Mouse (Mus musculus): ENCODE measurements around the gene Syt8.
A peak's percentile ranks its signal among the peaks of the same experiment; 100 is the strongest.

The Syt8 gene

DNA sequence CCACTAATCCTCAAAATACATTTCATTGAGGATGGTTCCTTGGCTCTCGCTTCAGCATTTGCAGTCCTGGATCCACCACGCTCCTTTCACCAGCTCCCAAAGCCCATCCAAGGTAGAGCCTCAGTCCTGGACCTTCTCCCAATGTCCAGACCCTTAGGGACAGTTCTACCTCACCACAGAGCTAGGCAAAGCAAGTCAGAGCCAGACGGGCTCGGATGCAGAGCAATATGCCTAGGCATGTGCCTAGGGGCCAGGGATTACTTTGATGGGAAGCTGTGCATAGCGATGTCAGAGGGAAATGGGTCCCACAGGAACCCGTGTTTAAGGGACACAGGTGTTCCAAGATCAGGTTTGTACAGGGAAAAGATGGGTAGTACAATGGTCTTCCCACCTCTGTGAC is 10.7 kb downstream of the Syt8 start:
- no peak for DNase-seq (ENCODE audit: low spot score in 2 of 2)

DNA sequence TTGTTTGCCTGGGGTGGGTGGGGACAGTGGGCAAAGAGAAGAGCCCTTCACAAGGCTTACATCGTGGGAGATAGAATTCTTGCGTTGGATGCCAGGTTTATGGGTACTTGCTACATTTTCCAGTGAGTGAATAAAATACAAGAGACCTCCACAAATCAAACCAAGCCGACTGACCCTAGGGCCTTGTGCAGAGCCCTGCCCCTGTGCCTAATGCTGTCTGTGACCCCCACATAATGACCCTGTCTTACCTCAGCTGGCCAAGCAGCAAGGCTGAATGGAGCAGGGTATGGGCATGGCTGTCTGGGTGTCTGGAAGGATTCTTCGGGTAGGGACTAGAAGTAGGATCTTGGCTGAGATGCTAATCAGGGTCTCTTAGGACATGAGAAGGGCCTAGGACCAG is 11.6 kb downstream of the Syt8 start:
- peak in 1 of 2 experiments; percentile 14 for DNase-seq (ENCODE audit: low spot score in 2 of 2)

DNA sequence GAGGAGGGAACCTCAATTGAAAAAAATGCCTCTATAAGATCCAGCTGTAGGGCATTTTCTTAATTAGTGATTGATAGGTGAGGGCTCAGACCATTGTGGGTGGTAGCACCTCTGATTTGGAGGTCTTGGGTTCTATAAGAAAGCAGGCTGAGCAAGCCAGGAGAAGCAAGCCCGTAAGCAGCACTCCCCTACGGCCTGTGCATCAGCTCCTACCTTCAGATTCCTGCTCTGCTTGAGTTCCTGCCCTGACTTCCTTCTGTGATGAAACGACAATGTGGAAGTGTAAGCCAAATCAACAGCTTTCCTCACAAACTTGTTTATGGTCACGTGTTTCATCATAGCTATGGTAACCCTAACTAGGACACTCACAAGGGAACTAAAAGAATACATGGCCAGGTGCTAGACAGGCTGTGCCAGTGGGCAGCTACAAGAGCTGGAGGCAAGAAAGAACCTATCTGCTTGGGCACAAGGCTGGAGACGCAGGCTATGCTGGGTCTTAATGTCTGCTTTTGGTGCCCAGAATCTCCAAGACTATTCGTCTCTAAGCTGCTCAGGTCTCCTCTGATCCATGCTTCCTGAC is 14.5 kb downstream of the Syt8 start:
- DNase-seq (ENCODE audit: low spot score in 2 of 2): peak in 1 of 2 experiments; percentile 5

DNA sequence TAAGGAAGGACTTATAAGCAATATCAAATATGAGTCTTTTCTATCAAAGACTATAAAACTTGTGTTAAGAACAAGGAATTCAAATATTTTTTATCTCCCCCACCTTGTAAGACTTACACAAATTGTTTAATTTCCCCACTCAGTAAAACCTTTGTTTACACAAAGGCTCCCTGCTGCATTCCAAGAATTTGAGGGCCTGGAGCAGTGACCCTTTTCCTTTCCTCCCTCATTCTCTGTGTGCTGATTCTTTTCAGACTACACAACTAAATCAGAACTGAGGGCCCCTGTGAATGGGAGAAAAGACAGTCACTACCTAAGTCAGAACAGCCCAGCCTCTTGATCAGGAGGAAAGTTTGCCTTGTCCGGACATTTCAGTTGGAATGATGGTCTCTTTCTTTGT is 20.1 kb downstream of the Syt8 start:
- DNase-seq (ENCODE audit: low spot score in 2 of 2): no peak

DNA sequence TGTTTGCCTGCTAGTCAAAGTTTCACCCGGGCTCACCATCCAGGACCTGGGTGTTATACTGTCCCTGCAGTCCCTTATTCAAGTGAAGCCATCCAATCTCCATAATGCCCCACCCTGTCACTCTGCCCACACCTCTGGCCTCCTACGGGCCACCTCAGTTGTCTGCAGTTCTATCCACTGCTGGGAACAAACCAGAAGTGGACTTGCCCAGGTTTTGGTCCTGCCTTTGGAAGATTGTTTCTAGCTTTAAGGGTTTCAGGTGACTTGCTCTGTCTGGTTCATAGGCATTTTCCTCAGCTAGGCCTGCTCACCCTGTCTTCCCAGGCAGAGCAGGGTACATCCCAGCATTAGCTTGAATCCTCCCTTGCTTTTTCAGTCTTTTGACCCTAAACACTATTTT is 20.6 kb downstream of the Syt8 start:
- no peak for DNase-seq (ENCODE audit: low spot score in 2 of 2)

DNA sequence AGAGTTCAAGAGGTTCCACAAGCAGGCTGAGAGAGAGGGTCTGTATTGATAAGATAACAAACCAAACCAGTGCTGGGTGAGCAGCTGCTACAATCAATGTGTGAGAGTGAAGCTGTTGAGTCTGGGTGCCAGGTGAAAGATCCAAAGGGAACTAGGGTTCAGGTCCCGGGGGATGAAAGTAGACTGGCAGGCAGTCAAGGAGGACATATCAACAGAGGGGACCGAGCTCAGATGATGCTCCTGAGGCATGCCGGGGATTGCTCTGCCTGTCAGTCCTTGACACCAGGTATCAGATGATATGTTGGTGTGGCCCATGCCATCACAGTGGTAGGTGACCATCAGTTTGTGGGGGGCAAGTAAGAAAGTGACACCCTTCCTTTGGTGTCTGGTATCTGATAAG is 22.2 kb downstream of the Syt8 start:
- no peak for DNase-seq (ENCODE audit: low spot score in 2 of 2)

DNA sequence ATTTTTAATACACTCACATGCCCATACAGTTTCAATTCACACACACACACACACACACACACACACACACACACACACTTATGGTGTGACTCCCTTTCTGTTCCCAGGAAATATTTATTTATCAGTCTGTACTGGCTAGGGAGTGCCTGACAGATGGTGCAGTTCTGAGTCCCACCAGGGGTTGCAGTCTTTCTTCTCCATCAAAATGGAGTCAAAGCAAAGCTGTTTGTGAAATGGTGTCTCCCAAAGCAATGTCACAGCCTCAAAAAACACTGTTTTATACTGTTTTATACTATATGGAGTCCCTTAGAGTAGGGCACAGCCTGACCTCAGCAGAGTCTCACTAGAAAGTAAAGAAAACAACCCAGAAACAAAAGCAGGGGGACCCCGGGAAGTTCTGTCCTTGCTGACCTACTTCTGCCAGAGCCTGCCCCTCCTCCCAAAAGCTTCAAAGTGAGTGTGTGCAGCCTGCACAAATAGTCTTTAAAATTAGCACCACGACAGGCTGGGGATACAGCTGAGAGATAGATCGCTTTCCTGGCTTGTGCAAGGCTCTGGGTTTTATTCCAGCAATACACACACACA is 22.7 kb downstream of the Syt8 start:
- DNase-seq (ENCODE audit: low spot score in 2 of 2): peak in 1 of 2 experiments; percentile 47

DNA sequence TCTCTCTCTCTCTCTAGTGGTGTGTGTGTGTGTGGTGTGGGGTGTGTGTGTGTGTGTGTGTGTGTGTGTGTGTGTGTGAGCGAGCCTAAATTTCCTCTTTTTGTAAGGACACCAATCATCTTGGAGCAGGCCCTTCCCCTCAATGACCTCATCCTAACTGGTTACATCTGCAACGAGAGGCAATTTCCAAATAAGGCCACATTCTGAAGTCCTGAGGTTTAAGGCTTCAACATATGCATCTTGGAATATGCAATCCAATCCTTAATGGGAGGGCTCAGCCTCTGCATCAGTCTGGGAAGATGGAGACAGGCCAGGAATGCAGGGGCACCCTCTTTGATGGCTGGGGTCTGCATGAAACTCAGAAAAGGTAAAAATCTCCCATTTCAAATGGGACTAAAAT is 23.4 kb downstream of the Syt8 start:
- DNase-seq (ENCODE audit: low spot score in 2 of 2): no peak

DNA sequence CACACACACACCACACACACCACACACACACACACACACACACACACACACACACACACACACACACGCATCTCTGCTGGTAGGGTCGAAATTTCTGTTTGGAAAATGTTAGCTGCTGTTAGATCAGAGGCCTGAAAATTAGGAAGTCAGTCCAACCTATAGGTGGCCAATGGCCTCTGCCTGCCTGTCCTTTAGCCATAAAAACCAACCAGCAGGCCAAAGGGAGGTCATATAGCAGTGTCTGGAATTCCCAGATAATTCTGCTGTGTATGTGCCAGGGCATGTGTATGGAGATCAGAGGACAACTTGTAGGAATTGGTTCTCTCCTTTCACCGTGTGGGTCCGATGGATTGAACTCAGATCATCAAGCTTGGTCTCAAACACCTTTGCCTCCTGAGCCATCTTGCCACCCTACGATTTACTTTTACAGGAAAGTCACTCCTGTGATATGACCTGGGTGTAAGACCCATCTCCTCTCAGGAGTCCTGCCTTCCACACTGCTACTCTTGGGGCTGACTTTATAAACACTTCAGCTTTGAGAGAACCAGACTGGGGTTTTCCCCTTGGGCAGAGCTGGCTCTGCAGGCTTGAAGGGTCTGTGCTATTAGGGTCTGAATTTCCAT is 24.1 kb downstream of the Syt8 start:
- DNase-seq (ENCODE audit: low spot score in 2 of 2): no peak

DNA sequence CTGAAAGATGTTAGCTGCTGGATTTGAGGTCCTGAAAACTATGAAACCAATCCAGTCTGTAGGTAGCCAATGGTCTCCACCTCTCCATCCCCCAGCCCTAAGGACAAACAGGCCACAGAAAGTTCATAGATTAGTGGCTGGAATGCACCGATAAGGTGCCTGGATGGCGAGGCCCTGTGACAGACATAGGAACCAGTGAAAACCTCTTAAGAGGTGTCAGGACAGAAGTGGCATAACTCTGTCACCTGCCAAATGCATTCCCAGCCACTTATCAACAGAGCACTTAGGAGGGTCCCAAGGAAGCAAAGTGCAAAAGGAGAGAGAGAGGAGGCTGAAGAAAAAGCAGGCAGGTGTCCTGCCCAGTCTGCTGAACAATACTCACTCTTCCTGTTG is 24.6 kb downstream of the Syt8 start:
- no peak for DNase-seq (ENCODE audit: low spot score in 2 of 2)

DNA sequence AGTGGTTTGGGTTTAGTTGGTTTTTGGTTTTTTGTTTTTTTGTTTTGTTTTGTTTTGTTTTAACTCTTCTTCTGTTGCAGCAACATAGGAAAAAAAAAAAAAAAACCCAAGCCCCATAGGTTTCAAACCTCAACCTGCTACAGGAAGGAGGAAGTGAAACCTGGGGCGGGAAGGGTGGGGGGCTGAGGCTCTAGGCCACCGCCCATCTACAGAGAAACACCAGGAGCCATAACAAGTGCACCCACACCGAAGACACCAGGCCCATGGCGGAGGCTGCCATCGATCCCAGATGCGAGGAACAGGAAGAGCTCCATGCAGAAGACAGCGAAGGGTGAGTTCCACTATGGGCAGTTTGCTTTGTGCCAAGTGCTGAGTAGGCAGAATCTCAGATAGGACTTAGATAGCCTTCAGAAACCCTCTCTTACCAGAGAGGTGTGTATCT is 26.0 kb downstream of the Syt8 start, which contains the start of gene Lsp1:
TSS of gene Lsp1 (plus strand) at position 174 of the 442 bp plus-strand sequence.
- DNase-seq (ENCODE audit: low spot score in 2 of 2): no peak

DNA sequence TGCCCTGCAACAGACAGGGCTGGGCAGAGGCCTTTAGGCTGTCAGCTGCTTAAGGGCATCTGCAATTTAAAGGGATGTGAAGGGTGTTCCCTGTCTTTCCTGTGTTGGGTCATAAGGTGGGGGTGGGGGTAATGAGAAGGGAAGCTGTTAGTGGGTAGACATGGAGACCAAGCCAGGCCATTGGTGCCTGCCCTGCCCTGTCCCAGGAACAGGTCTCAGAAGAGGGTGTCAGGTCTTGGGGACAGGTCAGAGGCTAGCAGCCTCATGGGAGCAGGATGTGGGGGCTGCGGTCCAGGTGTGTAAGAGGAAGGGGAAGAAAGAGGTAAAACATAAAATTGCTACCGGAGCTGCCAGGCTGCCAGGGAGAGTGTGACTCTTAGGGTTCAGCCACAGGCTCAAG is 26.8 kb downstream of the Syt8 start:
- no peak for DNase-seq (ENCODE audit: low spot score in 2 of 2)

DNA sequence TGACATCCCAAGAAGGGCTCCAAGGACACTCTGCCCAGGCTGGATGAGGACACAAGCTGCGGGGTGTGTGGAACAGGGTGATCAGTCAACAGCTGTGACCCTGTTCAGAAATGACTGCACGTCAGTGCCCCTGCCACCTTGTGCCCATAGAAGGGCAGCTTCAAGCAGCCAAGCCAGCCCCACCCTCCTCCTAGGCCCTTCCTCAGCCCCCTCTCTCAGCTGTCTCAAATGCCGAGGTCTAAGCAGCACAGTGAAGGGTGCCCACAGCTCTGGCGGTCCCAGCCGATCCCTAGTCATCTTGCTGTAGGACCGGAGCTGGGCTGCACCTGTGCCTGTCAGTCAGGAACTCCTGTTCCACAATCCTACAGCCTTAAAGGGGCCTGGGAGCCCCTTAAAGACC is 27.5 kb downstream of the Syt8 start:
- no peak for DNase-seq (ENCODE audit: low spot score in 2 of 2)

DNA sequence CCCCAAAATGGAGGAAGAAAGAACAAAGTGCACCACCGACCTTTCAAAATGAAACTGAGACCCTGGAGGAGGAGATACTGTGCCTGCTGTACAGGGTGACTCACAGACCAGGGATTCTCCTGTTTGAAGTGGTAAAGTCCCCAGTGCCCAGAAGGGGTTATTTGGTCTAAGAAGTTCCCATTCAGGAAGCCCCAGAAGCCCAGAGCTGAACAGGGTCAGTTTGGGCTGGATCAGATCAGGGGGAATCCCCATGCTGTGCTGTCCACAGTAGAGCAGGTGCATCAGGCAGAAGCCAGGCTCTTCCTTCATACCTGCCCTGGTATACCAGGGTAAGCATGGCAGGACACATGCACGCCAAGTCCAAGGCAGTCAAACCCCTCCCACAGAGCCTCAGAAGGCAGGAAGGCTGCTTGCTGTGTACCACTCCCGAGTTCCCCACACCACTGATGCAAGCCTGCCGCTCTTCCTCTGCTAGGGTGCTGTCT is 28.0 kb downstream of the Syt8 start:
- DNase-seq (ENCODE audit: low spot score in 2 of 2): no peak

DNA sequence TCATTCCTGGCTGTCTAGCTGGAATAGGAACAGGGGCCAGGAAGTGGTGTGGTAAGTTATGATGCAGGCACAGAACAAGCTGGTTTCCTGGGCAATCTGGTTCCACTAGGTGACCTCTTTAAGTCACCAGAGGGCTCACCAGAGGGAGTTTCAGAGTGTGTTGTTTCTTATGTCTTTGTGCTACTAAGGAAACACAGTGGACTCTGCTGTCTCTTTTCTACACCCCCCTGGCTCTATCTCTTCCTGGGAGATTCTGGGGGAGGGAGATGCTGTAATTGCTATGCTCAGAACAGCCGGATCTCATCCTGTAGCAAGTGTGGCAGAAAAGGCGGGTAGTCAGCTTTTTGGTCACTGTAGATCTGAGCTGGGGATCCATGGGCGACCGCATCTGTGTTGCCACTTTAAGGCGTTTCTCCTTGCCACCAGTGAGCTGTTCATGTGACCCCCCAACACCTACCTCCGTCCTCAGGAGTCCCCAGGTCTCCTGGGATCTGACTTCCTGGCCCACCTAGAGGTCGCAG is 35.6 kb downstream of the Syt8 start:
- DNase-seq (ENCODE audit: low spot score in 2 of 2): no peak

DNA sequence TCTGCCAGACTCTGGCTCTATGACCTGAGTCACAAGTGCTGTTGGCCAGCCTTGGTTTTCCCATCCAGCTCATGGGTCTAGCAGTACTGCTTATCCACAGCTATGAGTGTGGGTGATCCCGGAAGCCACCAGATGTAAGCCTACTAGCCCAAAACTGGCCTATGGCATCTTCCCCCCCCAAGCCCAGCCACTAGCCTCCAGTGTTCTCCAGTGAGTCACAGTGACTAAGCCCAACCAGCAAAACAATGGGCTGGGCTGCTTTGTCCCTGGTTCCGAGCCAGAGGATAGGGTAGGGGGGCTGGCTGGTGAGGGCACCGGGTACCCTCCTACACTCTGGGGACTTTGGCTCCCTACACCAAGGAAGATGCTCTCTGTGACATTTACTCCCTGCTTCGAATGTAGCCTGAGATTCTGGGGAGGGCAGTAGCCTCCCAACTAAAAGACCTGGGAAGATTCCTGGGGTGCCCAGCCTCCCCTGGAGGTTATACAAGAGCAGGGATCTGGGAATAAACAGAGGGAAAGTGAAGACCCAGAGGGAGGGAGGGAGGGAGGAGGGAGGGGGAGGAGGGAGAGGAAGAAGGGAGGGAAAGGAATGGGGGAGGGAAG is 36.3 kb downstream of the Syt8 start:
- peak in 1 of 2 experiments; percentile 38 for DNase-seq (ENCODE audit: low spot score in 2 of 2)

DNA sequence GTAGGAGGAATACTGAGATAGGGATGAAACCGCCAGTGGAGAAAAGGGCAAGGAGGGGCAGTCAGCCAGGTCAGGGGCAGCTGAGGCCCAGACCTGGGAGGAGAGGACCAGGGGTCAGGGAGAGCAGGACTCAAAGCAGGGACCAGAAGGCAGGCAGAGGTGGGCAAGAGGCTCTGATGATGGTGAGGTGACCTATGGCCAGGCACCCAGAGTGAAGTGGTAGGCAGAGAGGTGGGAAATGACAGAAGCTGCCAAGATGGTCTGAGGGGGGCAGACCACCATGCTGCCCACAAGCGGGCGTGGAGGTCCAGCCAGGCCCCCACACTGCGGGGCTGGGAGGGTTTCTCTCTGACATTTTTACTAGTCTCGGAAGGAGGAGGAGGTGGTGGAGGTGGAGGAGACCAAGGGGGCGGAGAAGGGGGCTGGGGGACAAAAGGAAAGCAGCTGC is 36.8 kb downstream of the Syt8 start:
- DNase-seq (ENCODE audit: low spot score in 2 of 2): no peak

DNA sequence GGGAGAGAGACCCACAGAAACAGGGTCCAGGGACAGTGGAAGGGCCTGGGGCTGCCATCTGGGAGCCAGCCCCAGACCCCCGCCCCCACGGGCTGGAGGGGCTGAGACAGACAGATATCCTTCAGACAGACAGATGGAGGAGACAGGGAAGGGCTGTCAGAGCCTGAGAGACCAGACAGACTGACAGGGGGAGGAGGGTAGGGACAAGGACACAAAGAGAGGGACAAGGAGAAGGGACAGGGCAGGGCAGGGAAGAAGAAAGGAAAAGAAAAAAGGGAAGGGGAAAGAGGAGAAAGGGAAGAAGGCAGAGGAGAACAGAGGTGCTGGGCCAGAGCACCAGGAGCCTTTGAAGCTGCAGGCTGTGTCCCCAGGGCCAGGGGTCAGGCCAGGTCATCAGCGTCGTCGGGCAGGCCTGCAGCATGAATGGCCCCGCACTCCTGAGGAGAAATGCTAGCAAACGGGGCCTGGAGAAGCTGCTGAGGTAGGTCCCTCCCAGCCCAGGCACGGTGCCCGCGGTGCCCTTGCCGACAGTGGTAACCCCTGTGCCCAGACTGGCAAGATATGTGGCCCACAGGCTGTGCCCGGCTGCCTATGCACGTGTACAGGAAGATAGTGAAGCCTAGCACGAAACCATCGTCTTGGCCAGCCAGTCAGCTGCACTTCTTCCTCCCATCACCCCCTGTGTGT is 37.4 kb downstream of the Syt8 start:
- DNase-seq (ENCODE audit: low spot score in 2 of 2): no peak

DNA sequence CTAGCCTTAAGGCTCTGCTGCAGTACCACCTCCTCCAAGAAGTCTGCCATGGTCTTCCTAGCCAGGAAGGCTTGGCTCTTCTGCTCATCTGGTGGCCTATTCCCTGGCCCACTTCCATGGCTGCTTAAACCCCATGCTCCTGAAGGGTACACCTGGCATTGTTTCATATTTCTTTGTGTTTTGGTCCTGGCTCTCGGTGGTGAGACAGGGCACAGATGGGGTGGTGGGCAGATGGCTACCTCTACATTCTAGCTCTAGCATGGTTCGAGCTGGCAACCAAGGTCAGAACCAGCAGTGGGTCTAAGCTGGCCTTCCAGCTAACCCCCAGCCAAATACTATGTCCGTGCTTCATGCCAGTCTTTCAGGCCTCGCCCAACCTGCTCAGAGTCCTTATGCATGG is 38.3 kb downstream of the Syt8 start:
- no peak for DNase-seq (ENCODE audit: low spot score in 2 of 2)

DNA sequence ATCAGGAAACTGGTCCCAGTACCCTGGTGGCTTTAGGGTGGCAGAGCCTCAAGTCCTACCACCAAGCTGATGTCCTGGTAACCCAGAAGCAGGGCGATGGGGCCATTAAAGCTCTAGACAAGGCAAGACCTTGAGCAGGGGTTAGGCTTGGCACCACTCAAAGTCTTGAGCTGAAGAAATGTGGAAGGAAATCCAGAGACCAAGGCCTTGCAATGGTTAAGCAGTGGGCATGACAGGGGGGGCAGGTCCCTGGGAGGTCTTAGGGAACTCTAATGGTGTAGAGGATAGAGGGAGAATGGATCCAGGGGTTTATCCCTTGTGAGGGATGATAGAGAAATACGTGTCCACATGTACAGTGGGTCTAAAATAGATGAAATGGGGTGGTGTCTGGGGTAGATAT is 38.8 kb downstream of the Syt8 start:
- no peak for DNase-seq (ENCODE audit: low spot score in 2 of 2)

DNA sequence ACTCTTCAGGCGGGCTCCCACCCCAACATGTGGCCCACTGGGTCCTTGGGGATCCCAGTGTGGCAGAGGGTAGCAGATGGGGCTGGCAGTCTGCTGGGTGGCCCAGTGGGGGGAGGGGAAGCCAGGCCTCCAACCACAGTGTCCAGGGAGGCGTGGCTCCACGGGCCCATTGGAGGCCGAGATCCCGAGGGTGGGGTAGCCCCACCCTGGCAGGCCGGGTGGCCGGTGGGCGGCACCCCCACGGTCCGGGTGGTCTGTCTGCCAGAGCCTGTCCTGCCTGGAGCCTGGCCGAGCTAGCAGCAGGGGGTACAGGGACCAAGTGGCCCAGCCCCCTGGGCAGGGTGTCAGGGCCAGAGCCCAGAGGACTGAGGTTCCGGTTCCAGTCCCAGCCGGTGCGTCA is 40.1 kb downstream of the Syt8 start:
- DNase-seq (ENCODE audit: low spot score in 2 of 2): no peak

DNA sequence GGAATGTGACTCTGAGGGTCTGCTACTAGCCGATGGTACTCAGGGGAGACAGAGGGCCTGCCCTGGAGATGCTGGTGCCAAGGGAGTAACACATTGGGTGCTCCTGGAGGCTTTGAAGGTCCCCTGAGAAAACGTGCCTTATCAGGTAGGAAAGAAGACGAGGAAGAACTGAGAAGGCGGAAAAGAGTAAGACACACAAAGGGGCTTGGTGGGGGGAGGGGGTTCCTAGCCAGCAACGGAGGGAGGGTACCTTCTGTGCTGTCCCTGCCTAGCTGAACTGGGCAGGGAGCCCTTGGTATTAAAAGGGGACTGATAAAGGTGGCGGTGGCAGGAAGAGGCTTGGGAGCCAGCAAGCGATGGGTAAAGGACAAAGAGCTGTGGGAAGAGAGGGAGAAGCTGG is 41.0 kb downstream of the Syt8 start:
- no peak for DNase-seq (ENCODE audit: low spot score in 2 of 2)

Measured in cerebellum, postnatal 4 days (tissue).